Mouse (Mus musculus) granulocyte monocyte progenitor cell, adult 5-6 weeks (primary cell): ENCODE measurements around the gene Nup50. TPM values are rescaled to one million over a fixed set of nuclear protein-coding genes. Genes with fewer than 3 reads are reported as not detected.

Experiments
- ATAC-seq: replicated peaks from 2 replicates; pipeline ENCODE4 v1.8.0; 2016; ENCODE audit warnings: mild to moderate bottlenecking, moderate TSS enrichment, inconsistent platforms; ENCODE audit not compliant: poor library complexity, severe bottlenecking
- total RNA-seq, 2 experiments: library from RNA; stranded (forward) in 1 of 2; stranded (reverse) in 1 of 2; fragments of 200-712, 200-1000 nt in 1 of 2; fragments of >200 nt in 1 of 2; fragmentation: Nextera tagmentation in 1 of 2; gene quantifications; 2 replicates each; pipeline ENCODE4 v1.2.3; 2014 to 2017

Gene Nup50
- total RNA-seq, 2 experiments from 2014 or later, result 45.8 to 80.8 TPM

- no peak for ATAC-seq
Observed at GRCm38 (mm10) chr15:84948990-84949389, 25.8 kb downstream of the Nup50 start.

- ATAC-seq, result no peak
Observed at GRCm38 (mm10) chr15:84950053-84950452, 26.8 kb downstream of the Nup50 start.

GRCm38 (mm10) chr15:84953259-84953658 is 30.0 kb downstream of the Nup50 start:
- no peak for ATAC-seq

GRCm38 (mm10) chr15:84957851-84958250 is 34.6 kb downstream of the Nup50 start:
- no peak for ATAC-seq

- ATAC-seq, result no peak
Observed at GRCm38 (mm10) chr15:84958331-84958730, 35.1 kb downstream of the Nup50 start.

GRCm38 (mm10) chr15:84959891-84960290 is 36.7 kb downstream of the Nup50 start:
- no peak for ATAC-seq

GRCm38 (mm10) chr15:84960692-84961091 is 37.5 kb downstream of the Nup50 start:
- ATAC-seq, result no peak

- no peak for ATAC-seq
Observed at GRCm38 (mm10) chr15:84962518-84962917, 39.3 kb downstream of the Nup50 start.

- peak; percentile 41 for ATAC-seq
Observed at GRCm38 (mm10) chr15:84964771-84965170, 41.6 kb downstream of the Nup50 start.

- peak; percentile 67 for ATAC-seq
Observed at GRCm38 (mm10) chr15:84965575-84966360, 42.6 kb downstream of the Nup50 start.

GRCm38 (mm10) chr15:84968534-84968933 is 45.3 kb downstream of the Nup50 start:
- peak; percentile 66 for ATAC-seq

GRCm38 (mm10) chr15:84972860-84973543 is 49.8 kb downstream of the Nup50 start:
- no peak for ATAC-seq

- ATAC-seq, result no peak
Observed at GRCm38 (mm10) chr15:84973544-84973871, 50.3 kb downstream of the Nup50 start.

- ATAC-seq, result no peak
Observed at GRCm38 (mm10) chr15:84975729-84976128, 52.5 kb downstream of the Nup50 start.

- ATAC-seq, result peak; percentile 40
Observed at GRCm38 (mm10) chr15:84981609-84982313, 58.5 kb downstream of the Nup50 start.

GRCm38 (mm10) chr15:84982888-84983287 is 59.7 kb downstream of the Nup50 start:
- ATAC-seq, result peak; percentile 21

- no peak for ATAC-seq
Observed at GRCm38 (mm10) chr15:84983721-84984120, 60.5 kb downstream of the Nup50 start.

GRCm38 (mm10) chr15:84985516-84986160 is 62.4 kb downstream of the Nup50 start:
- ATAC-seq, result no peak

- peak; percentile 43 for ATAC-seq
Observed at GRCm38 (mm10) chr15:84986171-84987019, 63.2 kb downstream of the Nup50 start.
